Mouse (Mus musculus) cerebellum, adult (tissue): ENCODE measurements around the gene Cers5.
A peak's percentile ranks its signal among the peaks of the same experiment; 100 is the strongest.

ENCODE experiments used
- ATAC-seq: cut with Nextera tagmentation; 2 replicates; pipeline ENCODE4 v1.9.2; 2017; ENCODE audit warnings: mild to moderate bottlenecking, moderate library complexity, mixed read lengths; ENCODE audit not compliant: insufficient number of reproducible peaks, low FRiP score, low TSS enrichment

Cers5 gene

GRCm38 (mm10) chr15:99791003-99791402 is 18.3 kb upstream of the Cers5 start:
- no peak for ATAC-seq

DNA sequence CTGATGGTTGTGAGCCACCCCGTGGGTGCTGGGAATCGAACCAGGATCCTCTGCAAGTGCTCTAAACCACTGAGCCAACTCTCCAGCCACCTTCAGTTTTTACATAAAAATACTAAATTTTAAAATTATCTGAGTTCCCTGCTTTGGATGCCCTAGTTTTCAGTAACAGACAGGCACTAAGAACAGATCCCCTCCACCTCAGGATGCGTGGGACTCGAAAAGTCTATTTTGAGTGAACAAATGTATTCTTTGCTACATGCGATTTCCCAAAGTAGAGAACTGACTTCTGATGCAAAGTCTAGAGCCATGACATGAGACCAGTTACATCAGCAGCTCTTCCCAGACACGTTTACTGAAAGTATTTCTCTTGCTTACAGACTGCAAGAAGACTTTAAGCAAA is 17.8 kb upstream of the Cers5 start:
- no peak for ATAC-seq

DNA sequence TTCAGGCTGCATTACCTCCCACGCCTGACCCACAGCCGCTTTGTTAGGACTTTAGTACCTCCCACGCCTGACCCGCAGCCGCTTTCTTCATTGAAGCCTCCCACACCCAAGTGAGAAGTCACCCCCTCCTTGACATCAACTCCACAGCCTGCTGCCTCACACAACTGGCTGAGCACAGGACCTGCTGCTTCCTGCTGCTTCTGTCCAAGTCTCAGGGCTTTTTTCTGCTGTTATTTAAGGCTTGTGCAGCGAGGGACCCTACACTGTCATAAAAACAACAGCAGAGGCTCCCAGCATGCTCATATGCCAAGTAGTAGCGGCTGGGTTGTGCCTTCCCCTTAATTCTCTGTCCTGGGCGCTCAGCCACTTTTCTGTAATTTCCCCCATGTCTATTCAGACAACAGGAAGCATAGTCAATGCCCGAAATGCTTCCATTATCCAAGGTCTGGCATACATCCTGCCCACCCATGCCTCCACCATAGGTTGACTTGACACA is 15.0 kb upstream of the Cers5 start:
- ATAC-seq: no peak

GRCm38 (mm10) chr15:99778677-99779335 is 6.1 kb upstream of the Cers5 start:
- ATAC-seq: no peak

GRCm38 (mm10) chr15:99778148-99778547 is 5.5 kb upstream of the Cers5 start:
- ATAC-seq: no peak

GRCm38 (mm10) chr15:99772925-99773324 is 240 bp upstream of the Cers5 start:
- no peak for ATAC-seq

DNA sequence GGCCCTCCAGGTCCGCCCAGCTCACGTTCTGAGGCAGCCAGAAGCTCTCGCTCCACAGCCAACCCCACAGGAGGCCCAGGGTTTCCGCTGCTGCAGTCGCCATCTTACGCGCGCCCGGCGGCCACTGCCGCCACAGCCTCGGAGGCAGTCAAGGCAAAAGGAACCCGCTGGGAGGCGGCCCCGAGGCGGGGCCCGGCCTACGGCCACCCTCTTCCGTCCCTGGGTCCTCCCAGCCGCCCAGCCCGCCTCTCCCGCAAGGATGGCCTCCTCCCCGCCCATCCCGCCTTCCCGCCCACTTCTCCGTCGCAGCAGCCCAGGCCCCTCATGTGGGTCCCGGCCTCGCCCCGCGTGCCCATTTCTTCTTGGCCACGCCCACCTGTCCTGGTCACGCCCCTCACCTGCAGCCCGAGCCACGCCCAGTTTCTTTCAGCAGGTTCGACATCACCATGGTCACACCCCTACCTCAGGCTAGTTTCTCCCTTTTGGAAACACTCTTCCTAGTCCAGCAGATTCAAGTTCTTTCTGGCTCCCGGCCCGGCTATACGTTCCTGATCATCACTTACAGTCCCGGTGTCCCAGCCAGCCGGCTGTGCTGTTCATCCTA is 306 bp downstream of the Cers5 start:
- peak; percentile 80 for ATAC-seq

DNA sequence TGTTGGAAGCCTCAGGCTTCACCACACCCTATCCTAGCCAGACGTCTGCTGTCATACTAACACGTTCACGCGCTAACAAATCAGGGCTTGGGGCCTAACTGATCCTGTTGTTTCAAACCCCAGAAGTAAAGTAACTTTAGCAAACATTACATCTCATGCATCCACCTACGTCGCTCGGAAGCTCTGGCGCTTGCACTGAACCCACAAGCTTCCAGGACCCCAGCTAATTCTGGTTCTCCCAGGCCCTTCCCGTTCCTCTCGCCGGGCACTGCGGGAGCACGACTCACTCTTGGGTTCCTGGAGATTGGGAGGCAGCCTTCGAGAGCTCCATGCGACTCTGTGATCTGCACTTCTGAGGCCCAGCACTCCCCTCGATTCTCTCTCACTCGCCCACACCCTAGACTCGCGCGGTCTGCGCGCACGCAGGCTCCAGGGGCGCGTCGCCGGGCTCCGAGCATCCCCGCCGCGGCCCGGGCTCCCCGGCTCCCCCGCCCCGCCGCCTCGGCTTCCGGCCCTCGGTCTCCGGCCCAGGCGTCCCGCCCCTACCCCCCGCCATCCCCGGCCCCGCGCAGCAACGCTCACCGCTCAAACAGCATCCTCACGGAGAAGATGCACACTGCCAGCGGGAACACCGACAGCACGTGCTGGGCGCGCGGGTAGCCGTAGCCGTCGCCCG is 946 bp downstream of the Cers5 start:
- ATAC-seq: peak; percentile 53; the same call in 1 of the 2 replicates

DNA sequence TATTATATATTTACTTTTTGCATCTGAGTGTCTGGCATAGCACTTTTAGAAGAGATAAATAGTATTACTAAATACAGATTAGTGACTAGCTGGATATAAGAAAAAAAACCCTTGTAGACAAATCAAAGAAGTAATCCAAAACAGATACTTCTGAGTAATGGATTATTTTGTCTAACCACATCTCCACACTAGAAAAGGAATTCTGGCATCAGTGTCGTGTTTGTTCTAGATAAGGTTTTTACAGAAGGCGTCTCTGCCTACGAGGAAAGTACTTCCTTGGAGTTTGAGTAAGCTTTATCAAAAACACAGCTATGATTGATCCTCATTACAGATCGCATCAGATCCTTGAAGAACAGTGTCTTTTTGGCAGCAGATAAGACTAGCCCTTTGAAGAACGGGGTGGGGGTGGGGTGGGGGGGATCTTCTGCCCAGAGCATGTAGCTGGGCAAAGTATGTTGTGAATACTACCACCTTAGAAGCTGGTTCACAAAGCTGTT is 1.6 kb downstream of the Cers5 start:
- no peak for ATAC-seq

GRCm38 (mm10) chr15:99768761-99769160 is 3.9 kb downstream of the Cers5 start:
- ATAC-seq: no peak

DNA sequence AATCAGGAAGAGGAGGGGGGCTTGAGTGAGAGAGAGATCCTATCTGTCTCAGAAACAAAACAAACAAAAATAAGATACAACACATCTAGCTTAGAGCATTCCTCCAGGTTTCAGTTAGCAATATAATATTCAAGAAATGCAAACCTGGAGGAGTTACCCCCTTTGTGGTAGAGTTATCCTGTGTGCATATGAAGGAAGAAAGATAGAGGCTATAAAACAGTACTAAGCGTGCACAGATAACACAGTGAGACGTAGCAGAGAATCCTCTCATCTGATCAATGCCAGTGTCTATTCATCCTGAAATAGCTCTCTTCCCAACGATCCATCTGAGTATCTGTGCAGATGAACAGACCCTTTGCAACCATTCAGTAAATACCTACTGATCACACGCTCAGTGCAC is 5.2 kb downstream of the Cers5 start:
- no peak for ATAC-seq

GRCm38 (mm10) chr15:99754204-99754603 is 18.5 kb downstream of the Cers5 start:
- no peak for ATAC-seq

- no peak for ATAC-seq
Observed at GRCm38 (mm10) chr15:99740229-99740628, 32.5 kb downstream of the Cers5 start.

DNA sequence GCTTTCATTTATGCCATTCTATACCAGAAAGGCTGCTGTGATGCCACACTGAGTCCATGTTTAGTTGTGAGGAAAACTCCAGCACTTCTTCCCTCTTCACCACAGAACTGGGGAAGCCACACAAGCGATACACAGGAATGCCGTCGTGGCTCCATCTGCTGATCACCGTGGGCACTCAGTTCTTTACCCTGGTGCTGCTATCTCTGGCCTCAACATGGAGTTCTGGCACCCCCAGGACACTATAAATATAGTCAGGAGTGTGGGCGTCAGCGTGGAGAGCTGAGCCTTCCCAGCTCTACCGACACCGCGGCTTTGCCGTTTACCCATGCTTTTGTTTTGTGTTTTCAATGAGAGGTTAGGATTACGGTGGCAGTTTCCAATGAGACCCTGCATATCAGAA is 36.0 kb downstream of the Cers5 start:
- ATAC-seq: no peak

DNA sequence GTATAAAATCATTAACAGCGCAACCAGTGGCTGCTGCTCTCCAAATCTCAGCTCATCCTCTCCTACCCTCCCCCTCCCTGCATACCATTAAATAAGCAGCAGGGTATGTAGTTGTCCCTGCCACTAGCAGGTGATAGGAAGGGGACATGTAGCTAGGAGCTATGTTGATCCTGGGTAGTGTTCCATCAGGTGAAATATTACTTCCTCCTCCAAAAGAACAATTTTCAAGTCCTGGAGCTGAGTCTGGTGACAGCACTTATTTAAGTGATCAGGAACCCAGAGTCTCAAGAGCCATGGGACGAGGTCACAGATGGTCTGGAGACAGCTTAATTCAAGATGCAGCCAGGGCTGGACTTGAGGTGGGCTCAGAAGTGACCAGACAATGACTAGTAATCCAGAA is 37.1 kb downstream of the Cers5 start:
- no peak for ATAC-seq

GRCm38 (mm10) chr15:99733186-99733585 is 39.5 kb downstream of the Cers5 start:
- ATAC-seq: no peak

GRCm38 (mm10) chr15:99731678-99732077 is 41.0 kb downstream of the Cers5 start:
- ATAC-seq: no peak

- no peak for ATAC-seq
Observed at GRCm38 (mm10) chr15:99731167-99731566, 41.5 kb downstream of the Cers5 start.

- no peak for ATAC-seq
Observed at GRCm38 (mm10) chr15:99729056-99729783, 43.5 kb downstream of the Cers5 start.

DNA sequence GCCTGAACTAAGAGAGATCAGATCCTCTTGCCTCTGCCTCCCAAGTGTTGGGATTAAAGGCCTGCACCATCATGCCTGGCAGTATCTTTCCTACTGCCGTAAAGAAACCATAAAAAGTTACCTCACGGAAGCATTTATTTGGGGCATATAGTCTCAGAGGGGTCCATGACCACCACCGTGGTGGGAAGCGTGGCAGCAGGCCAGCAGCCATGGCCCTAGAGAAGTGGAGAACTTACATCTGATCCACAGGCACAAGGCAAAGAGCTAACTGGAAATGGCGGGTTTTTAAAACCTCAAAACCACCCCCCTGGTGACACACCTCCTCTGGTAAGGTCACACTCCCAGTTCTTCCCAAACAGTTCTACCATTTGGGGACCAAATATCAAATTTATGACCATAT is 44.5 kb downstream of the Cers5 start:
- ATAC-seq: no peak

DNA sequence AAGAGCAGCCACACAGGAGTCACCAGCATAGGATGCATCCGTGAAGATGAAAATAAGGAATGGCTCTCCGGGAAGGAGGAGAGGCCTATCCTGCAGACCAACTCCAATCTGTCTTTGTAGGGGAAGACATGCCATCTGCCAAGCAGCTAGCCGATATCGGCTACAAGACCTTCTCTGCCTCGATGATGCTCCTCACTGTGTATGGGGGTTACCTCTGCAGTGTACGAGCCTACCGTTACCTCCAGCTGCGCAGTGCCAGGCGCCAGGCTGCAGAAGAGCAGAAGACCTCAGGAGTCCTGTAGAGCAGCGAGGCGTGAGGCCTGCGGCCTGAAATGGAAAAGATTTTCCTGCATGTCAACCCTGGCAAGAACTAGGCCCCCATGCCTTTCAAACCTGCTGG is 45.2 kb downstream of the Cers5 start:
- no peak for ATAC-seq
